Mouse (Mus musculus) limb, embryonic 11.5 days (tissue): ENCODE measurements around the gene Nkain2. TPM values are rescaled to one million over a fixed set of nuclear protein-coding genes. Genes with fewer than 3 reads are reported as not detected.

Experiments
- ATAC-seq: fragments of 200-750 bp; cut with Nextera tagmentation; 2 replicates; pipeline ENCODE4 v1.8.0; 2017; ENCODE audit warnings: low read depth; ENCODE audit not compliant: insufficient number of reproducible peaks, low FRiP score, low TSS enrichment
- DNase-seq: peaks from one replicate; pipeline ENCODE4 v3.0.0-alpha.2; 2015; ENCODE audit warnings: low spot score
- H3K27ac ChIP-seq: fragments of 300-500 bp; sonication (generic); replicated peaks from 2 replicates; pipeline ENCODE4 v1.5.1; 2014; ENCODE audit warnings: low read depth, mild to moderate bottlenecking, low read length
- H3K27me3 ChIP-seq: fragments of 300-500 bp; sonication (generic); 2 replicates; pipeline ENCODE4 v1.6.1; 2014; ENCODE audit warnings: mild to moderate bottlenecking, low read length, mixed read lengths; ENCODE audit not compliant: control insufficient read depth, insufficient read depth
- H3K36me3 ChIP-seq: fragments of 300-500 bp; sonication (generic); 2 replicates; pipeline ENCODE4 v1.6.1; 2014; ENCODE audit warnings: mild to moderate bottlenecking, low read length, moderate library complexity, mixed read lengths; ENCODE audit not compliant: control insufficient read depth, insufficient read depth
- H3K4me1 ChIP-seq: fragments of 300-500 bp; sonication (generic); 2 replicates; pipeline ENCODE4 v1.6.1; 2014; ENCODE audit warnings: low read length, mixed read lengths; ENCODE audit not compliant: control insufficient read depth, insufficient read depth
- H3K4me2 ChIP-seq: fragments of 300-500 bp; sonication (generic); 2 replicates; pipeline ENCODE4 v1.6.1; 2014; ENCODE audit warnings: low read depth, mild to moderate bottlenecking, moderate library complexity; ENCODE audit not compliant: severe bottlenecking
- H3K4me3 ChIP-seq: fragments of 300-500 bp; sonication (generic); 2 replicates; pipeline ENCODE4 v1.5.1; 2014; ENCODE audit warnings: low read depth, low read length
- H3K9ac ChIP-seq: fragments of 300-500 bp; sonication (generic); 2 replicates; pipeline ENCODE4 v1.6.1; 2014; ENCODE audit warnings: mild to moderate bottlenecking, low read length
- H3K9me3 ChIP-seq: fragments of 300-500 bp; sonication (generic); 2 replicates; pipeline ENCODE4 v1.6.1; 2016; ENCODE audit warnings: low read length; ENCODE audit not compliant: control insufficient read depth
- WGBS: fragments of 180-500 bp; shearing (Covaris S2); extraction: QIAGEN DNeasy Blood & Tissue Kit; methylation state at CpG from one replicate; pipeline ENCODE4 v1.1.7; 2014; 5-methylcytosine and 5-hydroxymethylcytosine counted together
- polyA plus RNA-seq: library from polyadenylated mRNA; unstranded; fragments of >200 nt; fragmentation: Nextera tagmentation; extraction: Ambion mirVana; gene quantifications from 2 replicates; pipeline ENCODE4 v1.2.1, GENCODE M21; 2014

Gene Nkain2
- polyA plus RNA-seq, 1 experiment from 2014 or later = 0.20 TPM

- Histone ChIP-seq H3K9me3 (no peaks in the 10 kb centered on the region), H3K27ac (no peak overlapping the region), H3K9ac (no peak overlapping the region), H3K4me2 (no peak overlapping the region), H3K27me3 (no peaks in the 10 kb centered on the region), H3K4me3 (no peak overlapping the region), H3K36me3 (no peaks in the 10 kb centered on the region), H3K4me1 (no peaks in the 10 kb centered on the region)
- WGBS = 88% methylated on average over 1 of the region's 1 CpGs
- no peak for DNase-seq
- no peak for ATAC-seq
Measured at GRCm38 (mm10) chr10:32393326-32393725, 496.9 kb downstream of the Nkain2 start.

- H3K9ac ChIP-seq = no peak overlapping the region
- peaks cover 3% of the 10 kb centered on the region; the same call in 1 of the 2 replicates for H3K9me3 ChIP-seq
- H3K36me3 ChIP-seq = no peaks in the 10 kb centered on the region
- 88% methylated on average over 9 of the region's 9 CpGs for WGBS
- no peak overlapping the region for H3K4me3 ChIP-seq
- no peak overlapping the region for H3K27ac ChIP-seq
- no peaks in the 10 kb centered on the region for H3K4me1 ChIP-seq
- ATAC-seq = no peak
- no peaks in the 10 kb centered on the region for H3K27me3 ChIP-seq
- no peak for DNase-seq
- H3K4me2 ChIP-seq = no peak overlapping the region
Measured at GRCm38 (mm10) chr10:32312754-32313153, 577.5 kb downstream of the Nkain2 start.

- H3K27me3 ChIP-seq = no peaks in the 10 kb centered on the region
- no peaks in the 10 kb centered on the region for H3K36me3 ChIP-seq
- DNase-seq = no peak
- H3K27ac ChIP-seq = no peak overlapping the region
- WGBS = 90% methylated on average over 3 of the region's 3 CpGs
- no peak overlapping the region for H3K9ac ChIP-seq
- H3K4me1 ChIP-seq = no peaks in the 10 kb centered on the region
- H3K9me3 ChIP-seq = no peaks in the 10 kb centered on the region
- no peak for ATAC-seq
- no peak overlapping the region for H3K4me2 ChIP-seq
- no peak overlapping the region for H3K4me3 ChIP-seq
Measured at GRCm38 (mm10) chr10:32301024-32301597, 589.2 kb downstream of the Nkain2 start.

GRCm38 (mm10) chr10:32290487-32290886, 599.8 kb downstream of the Nkain2 start:
- no peak for ATAC-seq
- no peaks in the 10 kb centered on the region for H3K9me3 ChIP-seq
- H3K4me2 ChIP-seq = no peak overlapping the region
- no peaks in the 10 kb centered on the region for H3K4me1 ChIP-seq
- no peak overlapping the region for H3K27ac ChIP-seq
- no peaks in the 10 kb centered on the region for H3K27me3 ChIP-seq
- WGBS = 74% methylated on average over 2 of the region's 2 CpGs
- H3K9ac ChIP-seq = no peak overlapping the region
- no peak overlapping the region for H3K4me3 ChIP-seq
- DNase-seq = no peak
- H3K36me3 ChIP-seq = no peaks in the 10 kb centered on the region

GRCm38 (mm10) chr10:32283690-32284089, 606.6 kb downstream of the Nkain2 start:
- 86% methylated on average over 1 of the region's 1 CpGs for WGBS
- Histone ChIP-seq H3K36me3 (no peaks in the 10 kb centered on the region), H3K27ac (no peak overlapping the region), H3K4me2 (no peak overlapping the region), H3K4me1 (no peaks in the 10 kb centered on the region), H3K9me3 (no peaks in the 10 kb centered on the region), H3K27me3 (no peaks in the 10 kb centered on the region), H3K4me3 (no peak overlapping the region), H3K9ac (no peak overlapping the region)
- DNase-seq (no peak), ATAC-seq (no peak)

- 68% methylated on average over 4 of the region's 4 CpGs for WGBS
- Histone ChIP-seq H3K36me3 (no peaks in the 10 kb centered on the region), H3K9me3 (no peaks in the 10 kb centered on the region), H3K4me2 (no peak overlapping the region), H3K9ac (no peak overlapping the region), H3K4me1 (no peaks in the 10 kb centered on the region), H3K27me3 (no peaks in the 10 kb centered on the region), H3K27ac (no peak overlapping the region), H3K4me3 (no peak overlapping the region)
- no peak for DNase-seq
- ATAC-seq = no peak
Measured at GRCm38 (mm10) chr10:32243266-32243882, 646.9 kb downstream of the Nkain2 start.

- no peak overlapping the region for H3K9ac ChIP-seq
- H3K9me3 ChIP-seq = no peaks in the 10 kb centered on the region
- DNase-seq = no peak
- no peaks in the 10 kb centered on the region for H3K36me3 ChIP-seq
- no peaks in the 10 kb centered on the region for H3K27me3 ChIP-seq
- ATAC-seq = no peak
- H3K4me2 ChIP-seq = no peak overlapping the region
- H3K27ac ChIP-seq = no peak overlapping the region
- no peaks in the 10 kb centered on the region for H3K4me1 ChIP-seq
- no peak overlapping the region for H3K4me3 ChIP-seq
Measured at GRCm38 (mm10) chr10:32241168-32241567, 649.1 kb downstream of the Nkain2 start.

- H3K4me2 ChIP-seq = no peak overlapping the region
- DNase-seq (no peak), ATAC-seq (no peak)
- H3K9ac ChIP-seq = no peak overlapping the region
- H3K27ac ChIP-seq = no peak overlapping the region
- no peak overlapping the region for H3K4me3 ChIP-seq
- no peaks in the 10 kb centered on the region for H3K27me3 ChIP-seq
- 87% methylated on average over 3 of the region's 3 CpGs for WGBS
- no peaks in the 10 kb centered on the region for H3K36me3 ChIP-seq
- H3K4me1 ChIP-seq = no peaks in the 10 kb centered on the region
- no peaks in the 10 kb centered on the region for H3K9me3 ChIP-seq
Measured at GRCm38 (mm10) chr10:32182951-32183350, 707.3 kb downstream of the Nkain2 start.

GRCm38 (mm10) chr10:32091354-32091753, 798.9 kb downstream of the Nkain2 start:
- no peak for ATAC-seq
- Histone ChIP-seq H3K4me2 (no peak overlapping the region), H3K4me1 (no peaks in the 10 kb centered on the region), H3K9ac (no peak overlapping the region), H3K27me3 (no peaks in the 10 kb centered on the region), H3K27ac (no peak overlapping the region), H3K36me3 (no peaks in the 10 kb centered on the region), H3K4me3 (no peak overlapping the region), H3K9me3 (no peaks in the 10 kb centered on the region)
- WGBS = 71% methylated on average over 1 of the region's 1 CpGs
- DNase-seq = no peak
